Mouse (Mus musculus) E14TG2a.4 (cell line): ENCODE measurements around the gene Mturn.

Experiments
- CTCF ChIP-seq: conservative IDR thresholded peaks from 2 replicates; pipeline ENCODE4 v1.5.1; 2014; ENCODE audit warnings: low read length
- NANOG ChIP-seq: IDR thresholded peaks from 2 replicates; pipeline ENCODE4 v1.6.1; 2014; ENCODE audit warnings: borderline replicate concordance, low read length, mixed read lengths
- POU5F1 ChIP-seq: IDR thresholded peaks from 2 replicates; pipeline ENCODE4 v1.6.1; 2014; ENCODE audit warnings: low read length, borderline replicate concordance

DNA sequence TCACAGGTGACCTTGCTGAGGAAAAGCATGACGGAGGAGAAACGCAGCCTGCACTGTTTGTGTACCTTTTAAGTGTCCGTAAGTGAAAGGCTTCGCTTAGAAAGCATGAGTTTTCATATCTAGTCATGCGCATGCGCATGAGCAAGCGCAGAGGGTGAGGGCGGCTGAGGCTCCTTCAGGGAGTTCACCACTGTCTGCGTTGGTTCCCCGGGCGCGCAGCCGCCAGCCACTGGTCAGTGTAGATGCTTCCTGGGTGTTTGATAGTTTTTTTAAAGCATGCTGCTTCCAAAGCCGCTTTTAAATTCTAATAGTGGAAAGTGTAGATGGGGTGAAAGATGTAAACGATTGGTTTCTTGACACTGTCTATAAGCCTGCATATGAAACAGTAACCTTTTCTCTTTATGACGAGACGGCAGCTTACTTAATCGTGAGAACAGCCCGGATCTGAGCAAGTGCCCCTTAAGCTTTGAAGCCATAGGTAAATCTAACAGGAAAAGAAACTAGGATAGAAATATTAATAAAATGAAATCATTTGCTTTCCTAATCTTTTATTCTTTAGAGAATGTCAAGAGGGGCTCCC, 18.1 kb downstream of the Mturn start:
- TF ChIP-seq CTCF (no peak), NANOG (no peak), POU5F1 (no peak)
